Mouse (Mus musculus) heart, embryonic 14.5 days (tissue): ENCODE measurements around the gene Acot1. TPM values are rescaled to one million over a fixed set of nuclear protein-coding genes. Genes with fewer than 3 reads are reported as not detected.
"Not testable (repeated sequence)": the region's sequence is repeated elsewhere in the genome, so short reads cannot be mapped to it uniquely, and the experiment has no call there.

Source experiments
- ATAC-seq: fragments of 200-750 bp; cut with Nextera tagmentation; 2 replicates; pipeline ENCODE4 v1.8.0; 2017; ENCODE audit warnings: low read depth, moderate TSS enrichment; ENCODE audit not compliant: insufficient number of reproducible peaks, insufficient read depth, low FRiP score
- H3K27ac ChIP-seq, 2 experiments: fragments of 200-500 bp in 1 of 2; fragments of 300-500 bp in 1 of 2; sonication (generic) in 1 of 2; replicated peaks in 1 of 2; 2 replicates each; pipeline ENCODE4 v1.5.1; 2012 to 2014; ENCODE audit warnings: low read depth in 2 of 2, low read length in 2 of 2, control low read depth in 1 of 2, mild to moderate bottlenecking in 1 of 2, mixed read lengths in 1 of 2; ENCODE audit not compliant: control insufficient read depth in 1 of 2, insufficient read depth in 1 of 2
- H3K27me3 ChIP-seq: fragments of 300-500 bp; sonication (generic); 2 replicates; pipeline ENCODE4 v1.6.1; 2014; ENCODE audit warnings: mild to moderate bottlenecking, low read length, control low read depth; ENCODE audit not compliant: control insufficient read depth, insufficient read depth
- H3K36me3 ChIP-seq: fragments of 300-500 bp; sonication (generic); 2 replicates; pipeline ENCODE4 v1.6.1; 2014; ENCODE audit warnings: mild to moderate bottlenecking, control low read depth, low read length, mixed read lengths; ENCODE audit not compliant: control insufficient read depth, insufficient read depth
- H3K4me1 ChIP-seq, 2 experiments: fragments of 200-500 bp in 1 of 2; fragments of 300-500 bp in 1 of 2; sonication (generic) in 1 of 2; 2 replicates each; pipeline ENCODE4 v1.6.1; 2012 to 2014; ENCODE audit warnings: low read length in 2 of 2, control low read depth in 1 of 2, mixed read lengths in 1 of 2; ENCODE audit not compliant: control insufficient read depth in 2 of 2, insufficient read depth in 2 of 2
- H3K4me2 ChIP-seq: fragments of 300-500 bp; sonication (generic); 2 replicates; pipeline ENCODE4 v1.6.1; 2014; ENCODE audit warnings: mild to moderate bottlenecking, low read length
- H3K4me3 ChIP-seq, 2 experiments: fragments of 200-500 bp in 1 of 2; fragments of 300-500 bp in 1 of 2; sonication (generic) in 1 of 2; 2 replicates each; pipeline ENCODE4 v1.5.1; 2012 to 2014; ENCODE audit warnings: low read length in 2 of 2, mild to moderate bottlenecking in 2 of 2, control low read depth in 1 of 2, low read depth in 1 of 2, moderate library complexity in 1 of 2; ENCODE audit not compliant: control insufficient read depth in 1 of 2, insufficient read depth in 1 of 2
- H3K9ac ChIP-seq: fragments of 300-500 bp; sonication (generic); 2 replicates; pipeline ENCODE4 v1.6.1; 2014; ENCODE audit warnings: mild to moderate bottlenecking, low read length
- H3K9me3 ChIP-seq: fragments of 300-500 bp; sonication (generic); 2 replicates; pipeline ENCODE4 v1.6.1; 2016; ENCODE audit warnings: low read length, control low read depth; ENCODE audit not compliant: control insufficient read depth
- WGBS: fragments of 180-500 bp; shearing (Covaris S2); extraction: QIAGEN DNeasy Blood & Tissue Kit; methylation state at CpG from one replicate; pipeline ENCODE4 v1.1.7; 2014; 5-methylcytosine and 5-hydroxymethylcytosine counted together
- polyA plus RNA-seq: library from polyadenylated mRNA; unstranded; fragments of >200 nt; fragmentation: Nextera tagmentation; extraction: Ambion mirVana; gene quantifications from 2 replicates; pipeline ENCODE4 v1.2.1, GENCODE M21; 2014

The Acot1 gene
- polyA plus RNA-seq, 1 experiment from 2014 or later: 31.9 TPM

GRCm38 (mm10) chr12:84020528-84020927, 11.2 kb downstream of the Acot1 start:
- not testable (repeated sequence) for H3K9ac ChIP-seq, H3K9me3 ChIP-seq, H3K36me3 ChIP-seq, H3K4me1 ChIP-seq, H3K27me3 ChIP-seq, H3K4me3 ChIP-seq
- under 1% methylated on average over 7 of the region's 7 CpGs for WGBS
- 0 out of 2 replicates have a peak overlapping the region, but pooled peaks have one; percentile 27 for H3K4me2 ChIP-seq
- peak; percentile 80 for ATAC-seq
- peak overlapping the region; percentile 14 to 19; a peak in 1 of 4 replicates for H3K27ac ChIP-seq

GRCm38 (mm10) chr12:84022266-84022665, 13.0 kb downstream of the Acot1 start:
- ATAC-seq, H3K4me2 ChIP-seq, H3K4me1 ChIP-seq, H3K9ac ChIP-seq, H3K27me3 ChIP-seq, H3K27ac ChIP-seq, H3K36me3 ChIP-seq, H3K9me3 ChIP-seq, H3K4me3 ChIP-seq: not testable (repeated sequence)
- WGBS: 93% methylated on average over 4 of the region's 4 CpGs

- WGBS: 85% methylated on average over 9 of the region's 9 CpGs
- H3K27me3 ChIP-seq: no peaks in the 10 kb centered on the region
- ATAC-seq: no peak
- no peaks in the 10 kb centered on the region for H3K9me3 ChIP-seq
- no peak overlapping the region for H3K4me2 ChIP-seq
- H3K4me3 ChIP-seq: no peak overlapping the region
- no peak overlapping the region for H3K9ac ChIP-seq
- no peak overlapping the region for H3K27ac ChIP-seq
- no peaks in the 10 kb centered on the region for H3K36me3 ChIP-seq
- peaks cover 7 to 8% of the 10 kb centered on the region in 2 experiments; a peak in 3 of 4 replicates for H3K4me1 ChIP-seq
These were observed 13.9 kb downstream of the Acot1 start for GRCm38 (mm10) chr12:84023052-84023745.

GRCm38 (mm10) chr12:84025888-84026287, 16.6 kb downstream of the Acot1 start:
- no peaks in the 10 kb centered on the region for H3K36me3 ChIP-seq
- H3K27ac ChIP-seq: no peak overlapping the region
- no peaks in the 10 kb centered on the region for H3K9me3 ChIP-seq
- H3K9ac ChIP-seq: no peak overlapping the region
- H3K4me2 ChIP-seq: no peak overlapping the region
- H3K4me3 ChIP-seq: no peak overlapping the region
- H3K4me1 ChIP-seq: peaks cover 3 to 8% of the 10 kb centered on the region in 2 experiments; a peak in 2 of 4 replicates
- ATAC-seq: no peak
- 79% methylated on average over 7 of the region's 7 CpGs for WGBS
- no peaks in the 10 kb centered on the region for H3K27me3 ChIP-seq

- not testable (repeated sequence) for H3K9me3 ChIP-seq, H3K36me3 ChIP-seq, H3K27me3 ChIP-seq, H3K4me1 ChIP-seq, H3K27ac ChIP-seq, H3K9ac ChIP-seq, ATAC-seq, H3K4me3 ChIP-seq, H3K4me2 ChIP-seq
- 67% methylated on average over 3 of the region's 3 CpGs for WGBS
These were observed 19.0 kb downstream of the Acot1 start for GRCm38 (mm10) chr12:84028328-84028727.

GRCm38 (mm10) chr12:84029043-84029442, 19.8 kb downstream of the Acot1 start:
- H3K36me3 ChIP-seq, H3K9me3 ChIP-seq, H3K4me3 ChIP-seq, ATAC-seq, H3K9ac ChIP-seq, H3K27ac ChIP-seq, H3K4me1 ChIP-seq, H3K4me2 ChIP-seq, H3K27me3 ChIP-seq: not testable (repeated sequence)
- 94% methylated on average over 1 of the region's 1 CpGs for WGBS

GRCm38 (mm10) chr12:84030659-84031332, 21.5 kb downstream of the Acot1 start:
- WGBS: 53% methylated on average over 4 of the region's 4 CpGs
- Histone ChIP-seq H3K4me1 (peaks cover 3 to 6% of the 10 kb centered on the region in 2 experiments; a peak in 2 of 4 replicates), H3K4me2 (no peak overlapping the region), H3K27me3 (no peaks in the 10 kb centered on the region), H3K4me3 (no peak overlapping the region), H3K9me3 (no peaks in the 10 kb centered on the region), H3K27ac (no peak overlapping the region), H3K9ac (no peak overlapping the region), H3K36me3 (no peaks in the 10 kb centered on the region)
- ATAC-seq: 0 out of 2 replicates have a peak, but pooled peaks have one; percentile 43
